Comparison of ENCODE assay signal across 22 mouse cellular contexts in genomic region chr14:27800766-27801165, GRCm38 (mm10).
DNase-seq lines count a peak whose midpoint lies in the region; ATAC-seq and TF ChIP-seq lines count a peak whose summit lies in the region.
"Had no signal": no experiment of that assay in that cellular context is flagged by ENCODE, and none has a peak within 500 bp of the region (broad histone marks: within the 10 kb centered on the region; RNA-seq: fewer than 3 reads in every experiment).

No protein-coding gene starts in this region.

- H3K4me1 ChIP-seq in kidney, postnatal 0 days (replicated peaks; ENCODE audit: insufficient read depth, low read length) = no peaks in the 10 kb centered on the region
- no peaks in the 10 kb centered on the region for H3K4me1 ChIP-seq in lung, postnatal 0 days (ENCODE audit: insufficient read depth, low read depth, low read length)
- no peaks in the 10 kb centered on the region for H3K4me1 ChIP-seq in lung, adult 2 months (ENCODE audit: control insufficient read depth, insufficient read depth, low read length)
- H3K4me1 ChIP-seq: embryonic facial prominence, embryonic 12.5 days; intestine, embryonic 15.5 days had no signal

- H3K36me3 ChIP-seq in kidney, postnatal 0 days (ENCODE audit: insufficient read depth, low read length) = no peaks in the 10 kb centered on the region
- H3K36me3 ChIP-seq in lung, postnatal 0 days (ENCODE audit: insufficient read depth, low read length) = no peaks in the 10 kb centered on the region
- H3K36me3 ChIP-seq: embryonic facial prominence, embryonic 12.5 days; intestine, embryonic 15.5 days; limb, embryonic 10.5 days; midbrain, embryonic 13.5 days; neural tube, embryonic 12.5 days had no signal

- TF ChIP-seq CTCF in kidney, postnatal 0 days (IDR thresholded peaks at IDR 0.05; ENCODE audit: low read depth) = peak; percentile 16; the same call in 1 of the 2 replicates
- TF ChIP-seq CTCF in lung, postnatal 0 days (IDR thresholded peaks at IDR 0.05) = 0 out of 2 replicates have a peak, but pooled peaks have one; percentile 15
- TF ChIP-seq CTCF in lung, adult 2 months (IDR thresholded peaks at IDR 0.05; ENCODE audit: insufficient read depth, low read length) = no peak

- no peaks in the 10 kb centered on the region for H3K27me3 ChIP-seq in kidney, postnatal 0 days (ENCODE audit: insufficient read depth, low read length)
- no peaks in the 10 kb centered on the region for H3K27me3 ChIP-seq in lung, postnatal 0 days (replicated peaks; ENCODE audit: insufficient read depth, low read length)
- H3K27me3 ChIP-seq: CH12.LX; embryonic facial prominence, embryonic 12.5 days; forebrain, embryonic 13.5 days; intestine, embryonic 15.5 days; midbrain, embryonic 13.5 days; neural tube, embryonic 12.5 days had no signal

- H3K4me2 ChIP-seq in kidney, postnatal 0 days (ENCODE audit: low read length) = no peak overlapping the region
- no peak overlapping the region for H3K4me2 ChIP-seq in lung, postnatal 0 days (replicated peaks; ENCODE audit: low read depth, low read length)
- H3K4me2 ChIP-seq: embryonic facial prominence, embryonic 12.5 days; forebrain, embryonic 13.5 days; hindbrain, embryonic 14.5 days; intestine, embryonic 15.5 days; midbrain, embryonic 13.5 days; neural tube, embryonic 12.5 days had no signal

- no peak for TF ChIP-seq EP300 in lung, postnatal 0 days (IDR thresholded peaks at IDR 0.05)

- no peak overlapping the region for H3K9ac ChIP-seq in kidney, postnatal 0 days (ENCODE audit: low read depth, low read length)
- no peak overlapping the region for H3K9ac ChIP-seq in lung, postnatal 0 days (replicated peaks; ENCODE audit: low read depth)
- H3K9ac ChIP-seq: embryonic facial prominence, embryonic 12.5 days; forebrain, embryonic 13.5 days; hindbrain, embryonic 14.5 days; intestine, embryonic 15.5 days; liver, postnatal 0 days; midbrain, embryonic 13.5 days; neural tube, embryonic 12.5 days had no signal

- no peaks in the 10 kb centered on the region for H3K9me3 ChIP-seq in kidney, postnatal 0 days (replicated peaks; ENCODE audit: low read length)
- H3K9me3 ChIP-seq in lung, postnatal 0 days (ENCODE audit: low read length) = no peaks in the 10 kb centered on the region
- H3K9me3 ChIP-seq: embryonic facial prominence, embryonic 12.5 days; forebrain, embryonic 13.5 days; limb, embryonic 10.5 days; midbrain, embryonic 13.5 days; neural tube, embryonic 12.5 days had no signal

- no peak for ATAC-seq in kidney, postnatal 0 days (replicated peaks; ENCODE audit: low FRiP score, low read depth)
- no peak for ATAC-seq in lung, postnatal 0 days
- ATAC-seq: forebrain, embryonic 13.5 days; intestine, embryonic 15.5 days; liver, postnatal 0 days; midbrain, embryonic 13.5 days had no signal

- peak; percentile 79 for DNase-seq in heart, adult 11 months
- DNase-seq in heart, adult 8-10 months (ENCODE audit: low spot score) = no peak
- peak; percentile 33 for DNase-seq in kidney, postnatal 0 days (ENCODE audit: low spot score)
- DNase-seq in kidney, adult 11 months = no peak
- DNase-seq in lung, postnatal 0 days (ENCODE audit: low spot score) = no peak
- no peak for DNase-seq in lung, adult 2 months
- DNase-seq in heart, postnatal 4 days = peak; percentile 25
- no peak for DNase-seq in spleen, adult 12 weeks (ENCODE audit: low spot score)
- DNase-seq: adrenal gland, postnatal 25 days; cerebellum, adult 8-10 months; gastrocnemius, postnatal 36 days; liver, postnatal 0 days; thymus, postnatal 14 days had no signal

- WGBS in kidney, postnatal 0 days = 51% methylated on average over 6 of the region's 6 CpGs
- 34% methylated on average over 6 of the region's 6 CpGs for WGBS in lung, postnatal 0 days
- 42% methylated on average over 6 of the region's 6 CpGs for WGBS in lung, adult 2 months

- no peak overlapping the region for H3K4me3 ChIP-seq in kidney, postnatal 0 days (replicated peaks; ENCODE audit: low read depth, low read length)
- H3K4me3 ChIP-seq in lung, postnatal 0 days (ENCODE audit: low read depth, low read length) = no peak overlapping the region
- no peak overlapping the region for H3K4me3 ChIP-seq in lung, adult 2 months (replicated peaks; ENCODE audit: extremely low read depth, low read depth, low read length)
- H3K4me3 ChIP-seq: embryonic facial prominence, embryonic 12.5 days; erythroblast, embryonic 14.5 days; forebrain, embryonic 13.5 days; intestine, embryonic 15.5 days; limb, embryonic 10.5 days; midbrain, embryonic 13.5 days; neural tube, embryonic 12.5 days had no signal

- no peak for TF ChIP-seq POLR2A in lung, adult 2 months (IDR thresholded peaks at IDR 0.05; ENCODE audit: borderline replicate concordance, extremely low read depth, low read depth, low read length)

- H3K27ac ChIP-seq in kidney, postnatal 0 days = no peak overlapping the region
- H3K27ac ChIP-seq in lung, postnatal 0 days (ENCODE audit: low read length) = no peak overlapping the region
- H3K27ac ChIP-seq: embryonic facial prominence, embryonic 12.5 days; forebrain, embryonic 13.5 days; hindbrain, embryonic 14.5 days; intestine, embryonic 15.5 days; limb, embryonic 10.5 days; midbrain, embryonic 13.5 days; neural tube, embryonic 12.5 days had no signal

Comparison
In these comparisons a context has a peak if more than half of its experiments do, and no peak if none do; other contexts are left out.
1. DNase-seq: peak in heart, adult 11 months (single experiment), kidney, postnatal 0 days (single experiment) and heart, postnatal 4 days (single experiment); none in heart, adult 8-10 months (single experiment), kidney, adult 11 months (single experiment), lung, postnatal 0 days (single experiment), lung, adult 2 months (single experiment) and spleen, adult 12 weeks (single experiment).